Mouse (Mus musculus) embryo, embryonic 11 days (tissue): ENCODE measurements around the gene Gucy2d.

ENCODE experiments used
- DNase-seq: peaks from one replicate; pipeline ENCODE4 v3.0.0-alpha.2; 2015

Gene Gucy2d

DNA sequence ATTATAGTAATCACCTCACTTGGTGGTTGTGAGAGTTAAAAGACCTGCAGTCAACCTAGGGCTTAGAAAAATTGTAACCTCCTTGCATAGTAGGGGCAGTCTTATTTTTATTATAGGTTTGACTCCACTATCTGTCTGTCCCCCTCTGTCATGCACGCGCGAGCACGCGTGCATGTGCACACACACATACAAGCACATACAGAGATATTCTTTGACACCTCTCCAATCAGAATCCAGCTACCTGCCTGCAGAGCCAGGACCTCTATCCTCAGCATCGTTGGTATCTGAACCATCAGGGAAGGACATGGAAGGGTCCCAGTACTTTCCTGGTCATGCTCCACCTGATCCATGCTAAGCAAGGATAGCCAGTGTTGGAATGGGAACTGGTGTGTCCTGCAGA, 50.7 kb downstream of the Gucy2d start:
- DNase-seq: no peak

DNA sequence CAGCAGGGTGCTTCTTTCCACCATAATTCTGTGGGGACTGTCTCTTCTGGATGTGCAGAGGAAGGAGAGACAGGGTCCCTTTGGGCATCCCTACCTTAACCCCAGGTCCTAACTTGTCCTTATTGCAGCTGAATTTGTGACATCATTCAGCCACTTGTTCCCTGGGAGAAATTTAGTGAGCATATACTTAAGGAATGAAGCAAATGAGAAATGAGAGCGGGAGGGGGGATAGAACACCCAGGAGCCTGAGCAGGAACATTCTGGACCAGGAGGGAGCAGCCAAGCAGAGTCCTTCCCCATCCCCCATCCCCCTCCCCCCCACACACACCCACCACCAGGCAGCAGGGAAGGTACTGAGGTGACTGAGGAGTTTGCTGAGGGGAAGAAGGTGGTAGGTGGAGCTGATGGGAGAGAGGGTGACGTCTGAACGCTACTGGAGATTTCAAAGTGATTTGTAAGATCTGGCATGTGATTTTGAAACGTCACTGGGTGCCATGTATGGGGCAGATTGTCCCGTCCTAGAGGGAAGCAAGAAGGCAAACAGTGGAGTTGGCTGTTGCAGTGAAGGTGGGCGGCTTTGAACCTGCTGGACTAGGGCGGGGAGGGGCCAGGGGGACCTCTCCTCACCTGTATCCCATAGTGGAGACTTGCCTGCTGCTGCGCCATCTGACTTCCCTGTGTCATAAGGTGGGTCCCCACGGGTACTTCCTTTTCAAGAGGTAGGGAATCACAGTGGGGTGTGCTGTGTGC, 51.4 kb downstream of the Gucy2d start:
- DNase-seq: no peak

DNA sequence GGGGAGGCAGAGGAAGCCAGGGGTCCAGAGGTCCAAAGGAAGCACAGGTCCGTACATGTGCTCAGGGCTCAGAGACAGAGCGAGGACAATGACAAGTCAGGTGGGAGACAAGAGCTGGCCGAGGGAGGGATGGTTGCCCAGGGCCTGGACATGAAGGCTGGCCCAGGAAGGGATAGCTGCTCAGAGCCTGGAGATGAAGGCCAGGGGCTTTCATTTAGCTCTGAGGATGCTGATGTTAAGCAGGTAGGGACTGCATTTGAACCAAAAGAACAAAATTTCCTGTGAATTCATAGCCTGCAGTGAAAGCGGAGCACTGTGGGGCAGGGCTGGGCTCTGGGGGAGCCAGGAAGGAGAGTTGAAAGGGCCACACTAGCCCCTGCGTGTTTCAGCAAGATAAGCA, 52.1 kb downstream of the Gucy2d start:
- no peak for DNase-seq

DNA sequence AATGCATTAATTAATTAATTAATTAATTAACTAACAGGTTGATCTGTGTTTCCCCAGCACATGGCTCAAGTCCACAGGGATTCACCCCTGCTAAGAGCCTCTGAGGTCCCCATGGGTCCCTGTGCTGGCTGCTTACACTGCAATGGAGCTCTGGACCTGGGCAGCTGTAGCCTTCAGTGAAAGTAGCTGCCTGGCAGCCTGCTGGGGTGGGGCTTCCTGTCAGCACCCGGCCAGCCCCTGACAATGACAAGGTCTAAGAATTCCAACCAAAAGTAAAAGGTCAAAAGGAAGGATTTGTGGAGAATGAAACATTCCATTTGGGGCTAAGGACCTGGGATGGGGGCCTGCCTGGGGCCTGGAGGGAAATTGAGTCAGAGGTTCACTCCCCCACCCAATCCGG, 53.1 kb downstream of the Gucy2d start:
- DNase-seq: no peak

DNA sequence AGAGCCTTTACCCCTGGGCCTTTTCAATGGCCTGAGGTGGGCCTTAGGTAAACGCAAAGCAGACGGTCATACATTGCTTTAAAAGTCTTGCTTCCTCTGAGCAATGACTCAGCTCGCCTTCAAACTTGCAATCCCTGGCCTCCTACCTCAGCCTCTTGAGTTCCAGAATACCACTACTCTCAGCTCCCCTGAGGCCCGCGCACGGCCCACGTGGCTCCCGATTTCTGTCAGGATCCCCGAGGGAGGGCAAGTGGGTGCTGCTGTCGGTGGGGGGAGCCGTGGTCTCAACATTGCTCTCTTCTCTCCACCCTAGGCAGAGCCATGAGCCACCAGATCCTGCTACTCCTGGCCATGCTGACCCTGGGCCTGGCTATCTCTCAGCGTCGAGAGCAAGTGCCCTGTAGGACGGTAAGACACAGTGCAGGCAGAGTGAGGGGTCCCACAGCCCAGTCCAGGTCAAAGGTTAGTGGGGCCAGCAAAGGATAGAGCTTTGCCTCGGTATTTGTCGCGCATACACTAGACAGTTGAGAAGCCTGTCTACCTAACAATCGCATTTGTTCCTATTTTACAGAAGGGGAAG, 53.8 kb downstream of the Gucy2d start:
- no peak for DNase-seq

DNA sequence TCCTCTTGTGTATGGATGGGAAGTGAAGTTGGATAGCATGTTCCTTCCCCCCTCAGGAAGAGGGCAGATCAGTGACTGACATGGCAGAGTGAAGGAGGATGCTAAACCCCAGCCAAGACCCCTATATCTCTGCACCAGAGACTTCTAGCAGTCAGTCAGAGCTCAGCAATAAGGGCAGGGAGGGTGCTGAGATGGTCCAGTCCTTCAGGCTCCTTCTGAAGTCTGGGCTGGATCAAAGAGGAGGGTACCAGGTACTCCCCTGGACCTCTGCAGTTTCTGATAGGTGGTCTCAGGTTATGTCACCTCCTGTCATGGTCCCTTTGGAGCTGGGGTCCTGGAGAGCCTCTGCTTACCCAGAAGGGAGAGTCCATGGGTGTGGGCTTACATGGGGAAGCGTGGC, 55.4 kb downstream of the Gucy2d start:
- DNase-seq: no peak

DNA sequence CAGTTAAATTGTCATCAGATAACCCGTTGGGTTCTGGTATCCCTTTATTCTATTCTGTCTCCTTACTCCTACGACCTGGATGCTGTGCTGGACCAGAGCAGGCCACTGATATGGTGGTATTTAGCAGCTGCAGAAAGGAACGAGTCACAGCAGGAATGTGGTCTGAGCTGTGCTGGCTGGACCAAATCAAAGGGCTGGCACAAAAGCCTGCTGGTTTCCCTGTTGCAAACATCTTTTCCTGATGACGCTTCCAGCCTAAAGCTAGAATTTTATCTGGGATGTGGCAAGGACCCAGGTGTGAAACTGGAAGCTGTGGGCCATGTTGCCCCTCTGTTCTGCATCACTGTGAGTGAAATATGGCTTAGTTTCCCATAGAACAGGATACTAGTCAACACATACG, 57.2 kb downstream of the Gucy2d start:
- DNase-seq: no peak

DNA sequence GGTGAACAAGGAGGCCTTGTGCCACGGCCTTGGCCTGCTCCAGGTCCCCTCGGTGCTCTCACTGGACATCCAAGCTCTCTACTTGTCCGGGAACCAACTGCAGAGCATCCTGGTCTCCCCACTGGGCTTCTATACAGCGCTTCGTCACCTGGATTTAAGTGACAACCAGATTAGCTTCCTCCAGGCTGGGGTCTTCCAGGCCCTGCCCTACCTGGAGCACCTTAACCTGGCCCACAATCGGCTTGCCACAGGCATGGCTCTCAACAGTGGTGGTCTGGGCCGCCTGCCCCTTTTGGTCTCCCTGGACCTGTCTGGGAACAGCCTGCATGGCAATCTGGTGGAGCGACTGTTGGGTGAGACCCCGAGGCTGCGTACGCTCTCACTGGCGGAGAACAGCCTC, 57.9 kb downstream of the Gucy2d start:
- no peak for DNase-seq

DNA sequence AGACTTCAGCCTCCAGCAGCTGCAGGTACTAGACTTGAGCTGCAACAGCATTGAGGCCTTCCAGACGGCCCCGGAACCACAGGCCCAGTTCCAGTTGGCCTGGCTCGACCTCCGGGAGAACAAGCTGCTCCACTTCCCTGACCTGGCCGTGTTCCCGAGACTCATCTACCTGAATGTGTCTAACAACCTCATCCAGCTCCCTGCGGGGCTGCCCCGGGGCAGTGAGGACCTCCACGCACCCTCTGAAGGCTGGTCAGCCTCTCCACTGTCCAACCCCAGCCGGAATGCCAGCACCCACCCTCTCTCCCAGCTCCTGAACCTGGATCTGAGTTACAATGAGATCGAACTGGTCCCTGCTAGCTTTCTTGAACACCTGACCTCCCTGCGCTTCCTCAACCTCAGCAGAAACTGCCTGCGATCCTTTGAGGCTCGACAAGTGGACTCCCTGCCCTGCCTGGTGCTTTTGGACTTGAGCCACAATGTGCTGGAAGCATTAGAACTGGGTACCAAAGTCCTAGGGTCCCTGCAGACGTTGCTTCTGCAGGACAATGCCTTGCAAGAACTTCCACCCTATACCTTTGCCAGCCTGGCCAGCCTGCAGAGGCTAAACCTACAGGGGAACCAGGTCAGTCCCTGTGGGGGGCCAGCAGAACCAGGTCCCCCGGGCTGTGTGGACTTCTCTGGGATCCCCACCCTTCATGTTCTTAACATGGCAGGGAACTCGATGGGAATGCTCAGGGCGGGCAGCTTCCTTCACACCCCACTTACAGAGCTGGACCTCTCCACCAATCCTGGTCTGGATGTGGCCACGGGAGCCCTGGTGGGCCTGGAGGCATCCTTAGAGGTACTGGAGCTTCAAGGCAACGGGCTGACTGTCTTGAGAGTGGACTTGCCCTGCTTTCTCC, 58.7 kb downstream of the Gucy2d start:
- no peak for DNase-seq

DNA sequence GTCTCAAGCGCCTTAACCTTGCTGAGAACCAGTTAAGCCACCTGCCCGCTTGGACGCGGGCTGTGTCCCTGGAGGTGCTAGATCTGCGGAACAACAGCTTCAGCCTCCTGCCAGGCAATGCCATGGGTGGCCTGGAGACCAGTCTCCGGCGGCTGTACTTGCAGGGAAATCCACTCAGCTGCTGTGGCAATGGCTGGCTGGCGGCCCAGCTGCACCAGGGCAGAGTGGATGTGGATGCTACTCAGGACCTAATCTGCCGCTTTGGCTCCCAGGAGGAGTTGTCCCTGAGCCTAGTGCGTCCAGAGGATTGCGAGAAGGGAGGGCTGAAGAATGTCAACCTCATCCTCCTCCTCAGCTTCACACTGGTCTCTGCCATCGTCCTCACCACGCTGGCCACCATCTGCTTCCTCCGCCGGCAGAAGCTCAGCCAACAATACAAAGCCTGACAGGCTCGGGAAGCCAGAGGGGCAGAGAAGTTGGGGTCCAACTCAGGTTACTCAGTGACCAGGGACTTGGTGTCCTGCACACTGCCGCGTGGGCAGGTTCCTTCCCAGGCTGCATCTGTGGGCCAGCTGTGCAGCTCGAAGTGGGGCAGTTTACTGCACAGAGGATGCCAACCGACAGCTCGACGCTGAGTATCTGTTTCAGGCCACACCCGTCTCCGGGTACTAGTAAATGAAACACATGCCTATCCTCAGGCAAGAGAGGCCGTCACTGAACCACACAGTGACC, 59.5 kb downstream of the Gucy2d start:
- no peak for DNase-seq

DNA sequence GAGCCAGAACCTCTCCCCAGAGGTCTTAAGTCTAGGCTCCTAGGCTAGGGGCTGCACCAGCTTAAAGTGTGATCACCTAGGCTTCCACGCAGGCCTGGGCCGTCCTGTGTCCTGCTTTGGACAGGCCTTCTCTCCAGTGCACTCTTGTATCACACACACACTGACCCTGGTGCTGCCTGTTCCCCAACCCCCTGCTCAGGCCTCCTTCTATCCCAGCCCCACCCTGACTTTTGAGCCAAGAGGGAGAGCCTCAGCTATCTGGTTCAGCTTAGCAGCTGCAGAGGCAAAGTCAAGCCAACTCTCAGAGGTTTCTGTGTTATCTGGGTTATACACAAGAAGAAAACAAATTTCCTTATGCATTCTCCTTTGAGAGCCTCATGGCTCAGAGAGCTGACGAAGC, 60.3 kb downstream of the Gucy2d start:
- no peak for DNase-seq

DNA sequence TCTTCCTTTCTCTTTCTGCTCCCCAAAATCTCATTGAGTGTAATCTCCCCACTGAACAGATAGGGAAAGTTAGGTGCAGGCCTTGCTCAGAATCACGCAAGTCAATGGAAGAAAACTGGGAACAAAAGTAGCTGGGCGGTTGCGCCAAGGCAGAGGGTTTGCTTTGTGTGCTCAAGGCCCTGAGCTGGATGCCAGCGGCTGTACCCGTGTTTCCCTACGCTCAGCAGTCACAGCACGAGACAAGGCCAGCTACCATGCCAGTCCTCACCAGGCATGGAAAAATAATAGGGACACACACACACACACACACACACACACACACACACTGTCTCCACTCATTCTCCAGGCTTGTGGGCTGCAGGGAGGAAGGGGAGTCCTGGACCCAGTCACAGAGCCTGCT, 60.9 kb downstream of the Gucy2d start:
- DNase-seq: no peak

DNA sequence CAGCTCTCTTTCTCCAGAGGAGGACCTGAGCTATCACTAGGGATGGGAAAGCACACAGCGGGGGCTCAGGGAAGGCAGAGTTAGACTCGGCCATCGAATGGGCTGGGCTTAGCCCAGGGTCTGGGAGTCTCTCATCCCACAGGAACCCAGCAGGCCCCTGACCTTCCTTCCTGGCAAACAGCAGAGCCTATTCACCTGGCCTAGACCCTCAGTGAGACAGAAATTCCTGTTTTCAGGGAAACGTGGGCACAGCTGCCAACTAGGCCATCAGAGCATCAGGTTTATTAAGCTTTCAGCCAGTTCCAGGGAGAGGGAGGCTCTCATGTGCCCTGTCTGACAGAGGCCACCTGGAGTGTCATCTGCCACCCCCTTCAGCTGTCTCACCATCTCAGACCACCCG, 62.7 kb downstream of the Gucy2d start:
- DNase-seq: no peak

DNA sequence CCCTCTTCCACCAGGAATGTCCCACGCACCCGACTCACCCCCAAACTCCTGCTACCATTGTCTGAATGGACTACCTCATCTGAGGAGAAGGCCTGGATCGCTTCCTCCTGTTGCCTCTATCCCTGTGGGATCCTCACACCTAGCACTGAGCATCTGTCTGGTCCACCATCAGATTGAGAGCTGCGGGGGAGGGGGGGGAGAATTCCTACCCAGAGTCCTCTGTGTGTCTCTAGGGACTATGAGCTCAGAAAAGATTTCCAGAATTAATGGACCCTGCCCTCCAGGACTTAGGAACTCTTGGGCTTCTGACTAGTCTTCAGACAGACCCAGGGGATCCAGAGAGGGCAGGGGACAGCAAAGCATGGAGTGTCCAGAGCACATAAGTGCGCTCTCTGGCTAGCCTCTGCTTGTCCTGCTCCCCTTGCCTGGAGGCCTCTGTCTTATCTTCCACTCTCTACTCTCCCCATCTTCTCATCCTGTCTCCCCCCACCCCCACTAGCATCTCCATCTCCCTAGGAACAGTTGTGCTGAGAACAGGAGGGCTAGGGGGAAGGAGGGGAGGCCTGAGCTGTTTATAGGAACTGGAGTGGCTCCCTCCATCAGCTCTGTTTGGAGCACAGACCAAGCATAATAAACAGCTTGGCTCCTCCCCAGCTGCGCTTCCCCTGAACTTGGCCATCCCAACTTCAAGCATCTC, 63.9 kb downstream of the Gucy2d start:
- peak; percentile 49 for DNase-seq

DNA sequence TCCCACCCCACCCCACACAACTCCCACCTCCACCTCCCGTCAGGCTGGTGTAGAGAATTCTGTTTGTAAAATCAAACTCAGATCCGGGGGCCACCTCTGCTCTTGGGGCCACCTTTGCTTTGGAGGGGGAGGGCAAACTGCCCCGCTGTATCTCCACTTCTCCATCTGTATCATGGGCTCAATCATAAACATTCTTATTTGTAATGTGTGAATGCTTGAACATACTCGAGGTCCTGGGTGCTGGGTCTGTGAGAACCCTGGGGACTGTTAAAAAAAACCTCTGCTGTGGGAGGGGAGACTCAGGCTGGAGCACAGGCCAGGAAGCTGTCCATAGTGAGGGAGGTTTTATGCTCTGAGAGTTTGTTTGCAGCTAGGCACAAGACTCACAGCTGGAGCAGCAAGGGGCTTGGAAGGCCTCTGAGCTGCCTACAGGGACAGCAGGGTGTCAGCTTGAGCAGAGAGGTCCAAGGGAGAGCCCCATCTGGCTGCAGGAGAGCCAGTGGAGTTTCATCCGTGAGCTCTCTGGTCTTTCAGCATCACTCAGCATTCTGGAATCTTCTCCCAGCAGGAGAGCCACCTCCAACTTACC, 64.6 kb downstream of the Gucy2d start:
- no peak for DNase-seq

DNA sequence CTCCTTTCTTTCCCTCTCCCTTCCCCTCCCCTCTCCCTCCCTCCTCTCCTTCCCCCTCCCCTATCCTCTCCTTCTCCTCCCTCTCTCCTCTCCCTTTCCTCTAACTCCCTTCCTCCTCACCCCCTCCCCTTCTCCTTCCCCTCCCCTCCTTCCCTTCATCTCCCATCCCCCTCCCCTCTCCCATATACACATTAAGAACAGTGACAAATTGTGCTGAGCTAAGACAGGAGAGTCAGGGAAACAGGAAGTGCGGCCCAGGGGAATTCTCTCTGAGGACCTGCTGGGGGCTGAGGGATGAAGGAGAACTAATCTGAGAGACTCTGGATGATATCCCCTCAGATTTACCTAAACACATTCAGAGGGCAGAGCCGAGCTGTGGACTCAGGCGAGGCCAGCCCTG, 65.4 kb downstream of the Gucy2d start:
- DNase-seq: peak; percentile 67

DNA sequence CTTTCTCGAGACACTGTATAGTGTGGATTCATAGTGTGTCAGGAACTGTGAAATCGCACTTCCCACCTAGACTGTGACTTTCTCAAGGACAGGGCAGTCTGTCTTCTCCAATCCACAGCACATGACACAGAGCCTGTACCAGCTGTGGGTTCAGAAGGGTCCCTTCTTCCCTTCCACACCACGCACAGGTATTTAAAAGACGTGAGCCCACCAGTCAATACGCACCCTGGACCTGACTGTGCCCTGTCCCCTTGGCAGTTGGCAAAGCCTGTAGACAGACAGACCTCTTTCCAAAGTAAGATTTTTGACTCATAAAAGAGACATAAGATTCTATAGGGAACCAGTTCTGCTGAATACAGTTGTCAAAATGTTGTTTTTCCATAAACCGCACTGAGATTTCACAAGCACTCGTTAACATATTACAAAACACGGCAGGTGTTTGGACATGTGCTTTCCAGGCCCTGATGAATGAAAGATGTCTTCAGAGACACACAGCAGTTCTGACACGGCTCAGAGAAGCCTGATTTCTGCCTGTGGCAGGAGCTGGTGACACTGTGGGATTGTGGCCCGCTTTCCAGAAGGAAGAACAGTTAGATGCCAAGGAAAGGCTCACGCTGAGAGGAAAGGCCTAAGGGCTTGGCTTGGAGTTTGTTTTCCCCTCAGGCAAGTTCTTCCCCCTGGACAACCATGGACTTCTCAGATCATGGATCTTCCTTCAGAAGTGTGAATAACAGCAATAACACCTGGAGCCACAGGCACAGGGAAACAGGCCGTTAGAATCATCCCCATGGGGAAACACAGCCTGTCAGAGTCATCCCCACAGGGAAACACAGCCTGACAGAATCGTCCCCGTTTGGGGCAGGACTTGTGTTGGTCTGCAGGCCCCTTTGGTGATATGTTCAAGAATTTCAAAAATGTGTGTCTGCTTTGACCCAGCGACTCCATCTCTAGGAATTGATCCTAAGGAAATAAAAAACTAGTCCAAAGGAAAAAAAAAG, 71.0 kb downstream of the Gucy2d start:
- no peak for DNase-seq

DNA sequence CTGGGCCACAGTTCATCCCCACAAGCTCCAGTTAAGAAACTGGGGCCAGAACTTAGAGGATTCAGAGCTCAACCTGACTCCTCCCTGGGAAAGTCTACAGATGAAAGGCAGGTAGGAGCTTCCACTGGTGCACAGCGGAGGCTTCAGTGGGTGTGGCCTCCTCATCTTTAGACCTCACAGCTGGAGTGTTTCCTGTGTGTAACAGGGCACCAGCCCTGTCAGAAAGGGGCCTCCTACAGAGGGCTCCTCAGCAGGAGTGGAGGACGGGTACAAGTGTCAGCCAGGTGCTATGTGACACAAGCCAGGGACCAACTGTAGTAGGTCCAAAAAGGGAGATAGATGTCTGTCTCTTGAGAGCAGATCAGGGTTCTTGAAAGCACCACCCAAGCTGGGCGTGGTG, 73.0 kb downstream of the Gucy2d start:
- DNase-seq: no peak

DNA sequence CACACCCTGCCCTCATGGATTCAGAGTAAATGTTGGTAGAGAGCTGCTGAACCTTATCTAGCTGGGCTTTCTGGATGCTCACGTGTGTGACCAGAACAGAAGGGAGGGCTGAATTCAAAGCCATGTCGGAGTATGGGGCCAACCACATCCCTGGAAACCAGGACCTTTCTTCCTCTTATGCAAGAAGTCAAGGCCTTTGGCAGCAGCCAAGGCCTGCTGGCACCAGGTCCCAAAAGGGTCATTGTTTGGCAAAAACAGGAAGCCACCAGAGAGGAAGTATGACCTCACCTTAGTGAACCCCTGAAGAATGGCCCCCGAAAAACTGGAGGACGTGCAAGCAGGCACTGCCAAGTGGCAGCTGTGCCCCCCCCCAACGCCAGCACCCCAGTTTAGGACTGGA, 82.4 kb downstream of the Gucy2d start:
- DNase-seq: no peak

DNA sequence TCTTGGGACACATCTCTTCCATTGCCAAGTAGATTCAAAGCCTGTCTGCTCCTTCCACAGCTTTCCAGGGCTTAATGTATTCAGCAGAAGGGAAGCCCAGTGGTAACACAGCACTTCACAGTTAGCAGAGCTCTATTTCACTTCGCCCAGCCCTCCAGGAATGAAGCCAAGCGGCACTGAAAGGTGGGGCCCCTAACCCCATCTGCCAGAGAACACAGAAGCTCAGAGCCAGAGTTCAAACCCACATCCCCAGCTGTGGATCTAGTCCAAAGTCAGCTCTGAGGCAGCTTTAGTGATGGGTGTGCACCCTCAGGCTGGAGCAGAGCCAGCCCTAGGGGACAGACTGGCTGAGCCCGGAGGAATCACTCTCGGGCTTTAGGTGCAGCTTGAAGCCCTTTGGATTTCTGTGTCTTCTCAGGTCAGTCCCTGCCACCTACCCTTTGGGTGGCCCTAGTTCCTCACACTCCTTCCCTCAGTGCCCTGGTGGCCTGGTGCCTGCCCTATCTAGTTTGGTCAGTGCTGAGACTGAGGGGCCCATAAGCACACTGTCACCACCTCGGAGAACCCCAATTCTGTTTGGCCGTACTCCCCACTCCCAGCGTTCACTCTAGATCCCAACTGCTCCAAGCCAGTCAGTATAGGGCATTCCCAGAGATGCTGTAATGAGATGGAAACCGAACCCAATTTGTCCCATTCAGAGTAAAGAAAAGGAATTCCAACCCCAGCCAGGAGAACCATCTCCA, 83.0 kb downstream of the Gucy2d start:
- DNase-seq: no peak
